Mouse (Mus musculus) liver, embryonic 11.5 days (tissue): ENCODE data around the gene Olfr1156. TPM values are rescaled to one million over a fixed set of nuclear protein-coding genes. Genes with fewer than 3 reads are reported as not detected.

ENCODE experiments used
- ATAC-seq: fragments of 200-750 bp; cut with Nextera tagmentation; replicated peaks from 2 replicates; pipeline ENCODE4 v1.8.0; 2017; ENCODE audit warnings: moderate number of reproducible peaks, mild to moderate bottlenecking, moderate TSS enrichment, moderate library complexity; ENCODE audit not compliant: low FRiP score
- DNase-seq: peaks from one replicate; pipeline ENCODE4 v3.0.0-alpha.2; 2017; ENCODE audit warnings: low spot score
- H3K27ac ChIP-seq: fragments of 300-500 bp; sonication (generic); 2 replicates; pipeline ENCODE4 v1.5.1; 2014; ENCODE audit warnings: mild to moderate bottlenecking, low read depth, low read length, control low read depth
- H3K27me3 ChIP-seq: fragments of 300-500 bp; sonication (generic); replicated peaks from 2 replicates; pipeline ENCODE4 v1.6.1; 2014; ENCODE audit warnings: low read length, mixed read lengths; ENCODE audit not compliant: control insufficient read depth, insufficient read depth
- H3K36me3 ChIP-seq: fragments of 300-500 bp; sonication (generic); 2 replicates; pipeline ENCODE4 v1.6.1; 2014; ENCODE audit warnings: mild to moderate bottlenecking, low read length, moderate library complexity, mixed read lengths; ENCODE audit not compliant: control insufficient read depth, insufficient read depth
- H3K4me1 ChIP-seq: fragments of 300-500 bp; sonication (generic); replicated peaks from 2 replicates; pipeline ENCODE4 v1.6.1; 2014; ENCODE audit warnings: low read length, mixed read lengths; ENCODE audit not compliant: control insufficient read depth, insufficient read depth
- H3K4me2 ChIP-seq: fragments of 300-500 bp; sonication (generic); 2 replicates; pipeline ENCODE4 v1.6.1; 2014; ENCODE audit warnings: mild to moderate bottlenecking, control low read depth, moderate library complexity
- H3K4me3 ChIP-seq: fragments of 300-500 bp; sonication (generic); 2 replicates; pipeline ENCODE4 v1.5.1; 2014; ENCODE audit warnings: low read depth, low read length, control low read depth
- H3K9ac ChIP-seq: fragments of 300-500 bp; sonication (generic); 2 replicates; pipeline ENCODE4 v1.6.1; 2014; ENCODE audit warnings: low read depth, low read length, control low read depth
- H3K9me3 ChIP-seq: fragments of 300-500 bp; sonication (generic); 2 replicates; pipeline ENCODE4 v1.6.1; 2016; ENCODE audit warnings: low read length, inconsistent platforms, mixed read lengths; ENCODE audit not compliant: control insufficient read depth
- WGBS: fragments of 180-500 bp; shearing (Covaris S2); extraction: QIAGEN DNeasy Blood & Tissue Kit; methylation state at CpG from one replicate; pipeline ENCODE4 v1.1.7; 2014; 5-methylcytosine and 5-hydroxymethylcytosine counted together
- polyA plus RNA-seq: library from polyadenylated mRNA; unstranded; fragments of >200 nt; fragmentation: Nextera tagmentation; extraction: Ambion mirVana; gene quantifications from 2 replicates; pipeline ENCODE4 v1.2.1, GENCODE M21; 2014

Gene Olfr1156
- polyA plus RNA-seq: not detected in 2 replicates

- H3K4me3 ChIP-seq: no peak within 1 kb of the TSS
- no peaks in the 10 kb centered on the region for H3K4me1 ChIP-seq
- ATAC-seq: no peak
- H3K9me3 ChIP-seq: no peaks in the 10 kb centered on the region
- no peak within 1 kb of the TSS for H3K27ac ChIP-seq
- H3K4me2 ChIP-seq: no peak within 1 kb of the TSS
- no peak within 1 kb of the TSS for H3K9ac ChIP-seq
- no peak for DNase-seq
- no peaks in the 10 kb centered on the region for H3K27me3 ChIP-seq
- no peaks in the 10 kb centered on the region for H3K36me3 ChIP-seq
Observed at GRCm38 (mm10) chr2:87953000-87953399, at the start of gene Olfr1156. TSS of gene Olfr1156 (minus strand) at chr2:87953100.

- Histone ChIP-seq H3K9ac (no peak within 1 kb of the TSS), H3K27ac (no peak within 1 kb of the TSS), H3K4me3 (no peak within 1 kb of the TSS)
Observed at GRCm38 (mm10) chr2:87989813-87990212, 36.9 kb upstream of the Olfr1156 start, which contains the start of gene Olfr1158. TSS of gene Olfr1158 (plus strand) at chr2:87990113.

GRCm38 (mm10) chr2:87974563-87974962 is 21.7 kb upstream of the Olfr1156 start, which contains the start of gene Olfr74:
TSS of gene Olfr74 (minus strand) at chr2:87974663.
- no peak within 1 kb of the TSS for H3K27ac ChIP-seq
- no peaks in the 10 kb centered on the region for H3K27me3 ChIP-seq
- H3K9ac ChIP-seq: no peak within 1 kb of the TSS
- ATAC-seq (no peak), DNase-seq (no peak)
- H3K36me3 ChIP-seq: no peaks in the 10 kb centered on the region
- no peaks in the 10 kb centered on the region for H3K9me3 ChIP-seq
- 61% methylated on average over 3 of the region's 3 CpGs for WGBS
- H3K4me3 ChIP-seq: no peak within 1 kb of the TSS
- H3K4me1 ChIP-seq: no peaks in the 10 kb centered on the region
- H3K4me2 ChIP-seq: no peak within 1 kb of the TSS

More at GRCm38 (mm10) chr2:87989813-87990212, 36.9 kb upstream of the Olfr1156 start, which contains the start of gene Olfr1158:
- H3K9me3 ChIP-seq: no peaks in the 10 kb centered on the region
- no peak for DNase-seq
- H3K4me1 ChIP-seq: no peaks in the 10 kb centered on the region
- H3K27me3 ChIP-seq: no peaks in the 10 kb centered on the region
- no peak for ATAC-seq
- no peaks in the 10 kb centered on the region for H3K36me3 ChIP-seq
- H3K4me2 ChIP-seq: no peak within 1 kb of the TSS

- H3K9ac ChIP-seq: no peak within 1 kb of the TSS
- ATAC-seq (no peak), DNase-seq (no peak)
- H3K4me3 ChIP-seq: no peak within 1 kb of the TSS
- H3K4me2 ChIP-seq: no peak within 1 kb of the TSS
- H3K9me3 ChIP-seq: no peaks in the 10 kb centered on the region
- H3K27ac ChIP-seq: no peak within 1 kb of the TSS
- no peaks in the 10 kb centered on the region for H3K27me3 ChIP-seq
- H3K36me3 ChIP-seq: no peaks in the 10 kb centered on the region
- no peaks in the 10 kb centered on the region for H3K4me1 ChIP-seq
- WGBS: 95% methylated on average over 4 of the region's 4 CpGs
Observed at GRCm38 (mm10) chr2:87968199-87968598, 15.3 kb upstream of the Olfr1156 start, which contains the start of gene Olfr1157. TSS of gene Olfr1157 (minus strand) at chr2:87968299.

- H3K9me3 ChIP-seq: no peaks in the 10 kb centered on the region; the same call in 1 of the 2 replicates
- H3K4me2 ChIP-seq: no peak within 1 kb of the TSS
- no peak within 1 kb of the TSS for H3K27ac ChIP-seq
- DNase-seq (no peak), ATAC-seq (no peak)
- no peak within 1 kb of the TSS for H3K4me3 ChIP-seq
- H3K36me3 ChIP-seq: no peaks in the 10 kb centered on the region
- no peak within 1 kb of the TSS for H3K9ac ChIP-seq
- no peaks in the 10 kb centered on the region for H3K4me1 ChIP-seq
- WGBS: 85% methylated on average over 1 of the region's 1 CpGs
- no peaks in the 10 kb centered on the region for H3K27me3 ChIP-seq
Observed at GRCm38 (mm10) chr2:87945037-87945436, 7.9 kb downstream of the Olfr1156 start, which contains the start of gene Olfr1155. TSS of gene Olfr1155 (minus strand) at chr2:87945137.

GRCm38 (mm10) chr2:87905066-87905465 is 47.8 kb downstream of the Olfr1156 start, which contains the start of gene Olfr1154:
TSS of gene Olfr1154 (minus strand) at chr2:87905166.
- no peak for DNase-seq
- H3K4me3 ChIP-seq: no peak within 1 kb of the TSS
- 97% methylated on average over 1 of the region's 1 CpGs for WGBS
- H3K36me3 ChIP-seq: no peaks in the 10 kb centered on the region
- no peak within 1 kb of the TSS for H3K4me2 ChIP-seq
- no peaks in the 10 kb centered on the region for H3K4me1 ChIP-seq
- no peak within 1 kb of the TSS for H3K27ac ChIP-seq
- H3K9ac ChIP-seq: no peak within 1 kb of the TSS
- no peaks in the 10 kb centered on the region for H3K27me3 ChIP-seq
- no peaks in the 10 kb centered on the region for H3K9me3 ChIP-seq
- no peak for ATAC-seq

Other genes starting within 250 kb of the Olfr1156 start
- gene Olfr1137, start 239.9 kb downstream of the Olfr1156 start, polyA plus RNA-seq: not detected in 2 replicates
- gene Olfr1138, start 213.1 kb downstream of the Olfr1156 start, polyA plus RNA-seq: not detected in 2 replicates
- gene Olfr1140, start 209.3 kb downstream of the Olfr1156 start, polyA plus RNA-seq: not detected in 2 replicates
- gene Olfr1141, start 199.1 kb downstream of the Olfr1156 start, polyA plus RNA-seq: not detected in 2 replicates
- not detected in 2 replicates for gene Olfr152, start 173.6 kb downstream of the Olfr1156 start, polyA plus RNA-seq
- not detected in 2 replicates for gene Olfr1143, start 152.5 kb downstream of the Olfr1156 start, polyA plus RNA-seq
- gene Olfr1145, start 143.3 kb downstream of the Olfr1156 start, polyA plus RNA-seq: not detected in 2 replicates
- gene Olfr1148, start 122.6 kb downstream of the Olfr1156 start, polyA plus RNA-seq: not detected in 2 replicates
- gene Olfr1150-ps1, start 109.1 kb downstream of the Olfr1156 start, polyA plus RNA-seq: not detected in 2 replicates
- not detected in 2 replicates for gene Olfr1151, start 97.2 kb downstream of the Olfr1156 start, polyA plus RNA-seq
- not detected in 2 replicates for gene Olfr1152, start 86.6 kb downstream of the Olfr1156 start, polyA plus RNA-seq
- gene Olfr1153, start 58.1 kb downstream of the Olfr1156 start, polyA plus RNA-seq: not detected in 2 replicates
- gene Olfr1154, start 47.9 kb downstream of the Olfr1156 start, polyA plus RNA-seq: not detected in 2 replicates
- not detected in 2 replicates for gene Olfr1155, start 8.0 kb downstream of the Olfr1156 start, polyA plus RNA-seq
- gene Olfr1157, start 15.2 kb upstream of the Olfr1156 start, polyA plus RNA-seq: not detected in 2 replicates
- gene Olfr74, start 21.6 kb upstream of the Olfr1156 start, polyA plus RNA-seq: not detected in 2 replicates
- not detected in 2 replicates for gene Olfr1158, start 37.0 kb upstream of the Olfr1156 start, polyA plus RNA-seq
- gene Olfr1160, start 55.2 kb upstream of the Olfr1156 start, polyA plus RNA-seq: not detected in 2 replicates
- gene Olfr1161, start 69.7 kb upstream of the Olfr1156 start, polyA plus RNA-seq: not detected in 2 replicates
- gene Olfr73, start 84.6 kb upstream of the Olfr1156 start, polyA plus RNA-seq: not detected in 2 replicates
- not detected in 2 replicates for gene Olfr1162, start 98.0 kb upstream of the Olfr1156 start, polyA plus RNA-seq
- not detected in 2 replicates for gene Olfr1163, start 118.7 kb upstream of the Olfr1156 start, polyA plus RNA-seq
- gene Olfr1164, start 140.9 kb upstream of the Olfr1156 start, polyA plus RNA-seq: not detected in 2 replicates
- not detected in 2 replicates for gene Olfr1166, start 175.2 kb upstream of the Olfr1156 start, polyA plus RNA-seq
- gene Olfr1167, start 202.1 kb upstream of the Olfr1156 start, polyA plus RNA-seq: not detected in 2 replicates
- not detected in 2 replicates for gene Olfr1168, start 228.8 kb upstream of the Olfr1156 start, polyA plus RNA-seq